Mouse (Mus musculus) neural tube, embryonic 13.5 days (tissue): ENCODE measurements around the gene Nbas. TPM values are rescaled to one million over a fixed set of nuclear protein-coding genes. Genes with fewer than 3 reads are reported as not detected.

Experiments
- ATAC-seq: fragments of 200-750 bp; cut with Nextera tagmentation; 2 replicates; pipeline ENCODE4 v1.8.0; 2017; ENCODE audit warnings: low read depth, mild to moderate bottlenecking, moderate TSS enrichment, moderate library complexity
- H3K27ac ChIP-seq: fragments of 300-500 bp; sonication (generic); replicated peaks from 2 replicates; pipeline ENCODE4 v1.5.1; 2015; ENCODE audit warnings: moderate library complexity, mild to moderate bottlenecking, inconsistent platforms
- H3K27me3 ChIP-seq: fragments of 300-500 bp; sonication (generic); 2 replicates; pipeline ENCODE4 v1.6.1; 2015; ENCODE audit warnings: mild to moderate bottlenecking, inconsistent platforms
- H3K36me3 ChIP-seq: fragments of 300-500 bp; sonication (generic); 2 replicates; pipeline ENCODE4 v1.6.1; 2015; ENCODE audit warnings: mild to moderate bottlenecking, inconsistent platforms
- H3K4me1 ChIP-seq: fragments of 300-500 bp; sonication (generic); replicated peaks from 2 replicates; pipeline ENCODE4 v1.6.1; 2015; ENCODE audit warnings: inconsistent platforms
- H3K4me2 ChIP-seq: fragments of 300-500 bp; sonication (generic); 2 replicates; pipeline ENCODE4 v1.6.1; 2015; ENCODE audit warnings: inconsistent platforms, mild to moderate bottlenecking, moderate library complexity
- H3K4me3 ChIP-seq: fragments of 300-500 bp; sonication (generic); 2 replicates; pipeline ENCODE4 v1.5.1; 2015; ENCODE audit warnings: mild to moderate bottlenecking, inconsistent platforms
- H3K9ac ChIP-seq: fragments of 300-500 bp; sonication (generic); 2 replicates; pipeline ENCODE4 v1.6.1; 2015; ENCODE audit warnings: moderate library complexity, mild to moderate bottlenecking, inconsistent platforms
- H3K9me3 ChIP-seq: fragments of 300-500 bp; sonication (generic); 2 replicates; pipeline ENCODE4 v1.6.1; 2016; ENCODE audit warnings: inconsistent platforms
- WGBS: fragments of 180-500 bp; shearing (Covaris S2); methylation state at CpG from one replicate; pipeline ENCODE4 v1.1.7; 2015; 5-methylcytosine and 5-hydroxymethylcytosine counted together
- polyA plus RNA-seq: library from polyadenylated mRNA; unstranded; fragments of >200 nt; fragmentation: Nextera tagmentation; extraction: Ambion mirVana; gene quantifications from 2 replicates; pipeline ENCODE4 v1.2.1, GENCODE M21; 2015

The Nbas gene
- polyA plus RNA-seq, 1 experiment from 2014 or later, result 15.1 TPM

DNA sequence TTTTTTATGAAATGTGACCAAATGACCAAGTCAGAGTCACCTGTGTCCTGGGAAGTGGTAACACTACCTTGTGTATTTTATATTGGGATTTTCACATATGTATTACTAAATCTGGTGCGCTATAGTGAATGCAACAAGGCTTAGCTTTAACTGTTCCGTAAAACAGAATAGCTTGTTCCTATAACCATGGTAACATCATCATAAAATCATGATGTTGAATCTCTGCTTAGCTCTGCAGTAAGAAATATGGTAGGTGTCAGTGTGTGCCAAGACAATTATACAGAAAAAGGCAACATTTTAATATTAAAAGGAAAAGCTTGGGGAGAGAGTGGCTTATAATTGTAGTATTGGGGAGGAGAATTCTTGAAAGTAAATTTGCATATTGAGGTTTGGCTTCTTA is 45.0 kb downstream of the Nbas start:
- 88% methylated on average over 2 of the region's 2 CpGs for WGBS
- no peak overlapping the region for H3K27ac ChIP-seq
- no peak overlapping the region for H3K4me2 ChIP-seq
- no peaks in the 10 kb centered on the region for H3K4me1 ChIP-seq
- no peak overlapping the region for H3K4me3 ChIP-seq
- no peaks in the 10 kb centered on the region for H3K9me3 ChIP-seq
- no peak for ATAC-seq
- H3K9ac ChIP-seq, result no peak overlapping the region
- peaks cover 21% of the 10 kb centered on the region for H3K36me3 ChIP-seq
- H3K27me3 ChIP-seq, result no peaks in the 10 kb centered on the region

- no peak overlapping the region for H3K4me2 ChIP-seq
- peaks cover 21% of the 10 kb centered on the region for H3K36me3 ChIP-seq
- H3K27ac ChIP-seq, result no peak overlapping the region
- H3K9me3 ChIP-seq, result no peaks in the 10 kb centered on the region
- H3K9ac ChIP-seq, result no peak overlapping the region
- H3K4me3 ChIP-seq, result no peak overlapping the region
- no peaks in the 10 kb centered on the region for H3K4me1 ChIP-seq
- H3K27me3 ChIP-seq, result no peaks in the 10 kb centered on the region
- WGBS, result 91% methylated on average over 3 of the region's 3 CpGs
- ATAC-seq, result no peak
Measured at GRCm38 (mm10) chr12:13314384-13314783, 45.5 kb downstream of the Nbas start.

DNA sequence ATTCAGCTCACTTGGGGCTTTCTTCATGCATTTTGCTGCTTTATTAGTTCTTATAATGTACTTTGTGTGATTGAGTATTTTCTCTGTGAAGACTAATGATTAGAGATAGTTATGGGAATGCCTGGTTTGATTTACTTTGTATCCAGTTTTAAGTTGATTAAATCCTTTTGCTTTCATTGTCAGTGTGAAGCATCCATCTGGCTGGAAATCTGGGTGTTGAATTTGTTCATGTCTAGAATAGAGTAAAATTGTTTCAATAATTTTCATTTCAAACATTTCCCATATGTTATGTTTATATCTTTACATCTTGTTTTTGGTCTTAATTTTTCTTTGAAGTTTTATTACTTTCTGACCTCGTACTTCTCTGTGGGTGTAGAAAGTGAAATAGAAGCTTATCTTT is 46.1 kb downstream of the Nbas start:
- no peaks in the 10 kb centered on the region for H3K27me3 ChIP-seq
- no peak overlapping the region for H3K27ac ChIP-seq
- 94% methylated on average over 1 of the region's 1 CpGs for WGBS
- H3K4me3 ChIP-seq, result no peak overlapping the region
- H3K9ac ChIP-seq, result no peak overlapping the region
- peaks cover 17% of the 10 kb centered on the region for H3K36me3 ChIP-seq
- ATAC-seq, result no peak
- H3K4me1 ChIP-seq, result no peaks in the 10 kb centered on the region
- no peaks in the 10 kb centered on the region for H3K9me3 ChIP-seq
- no peak overlapping the region for H3K4me2 ChIP-seq

- no peaks in the 10 kb centered on the region for H3K27me3 ChIP-seq
- H3K9ac ChIP-seq, result no peak overlapping the region
- H3K4me3 ChIP-seq, result no peak overlapping the region
- H3K27ac ChIP-seq, result no peak overlapping the region
- H3K4me1 ChIP-seq, result no peaks in the 10 kb centered on the region
- H3K4me2 ChIP-seq, result no peak overlapping the region
- no peak for ATAC-seq
- peaks cover 24% of the 10 kb centered on the region for H3K36me3 ChIP-seq
- WGBS, result 93% methylated on average over 5 of the region's 5 CpGs
- H3K9me3 ChIP-seq, result no peaks in the 10 kb centered on the region
Measured at GRCm38 (mm10) chr12:13342535-13342934, 73.6 kb downstream of the Nbas start.

DNA sequence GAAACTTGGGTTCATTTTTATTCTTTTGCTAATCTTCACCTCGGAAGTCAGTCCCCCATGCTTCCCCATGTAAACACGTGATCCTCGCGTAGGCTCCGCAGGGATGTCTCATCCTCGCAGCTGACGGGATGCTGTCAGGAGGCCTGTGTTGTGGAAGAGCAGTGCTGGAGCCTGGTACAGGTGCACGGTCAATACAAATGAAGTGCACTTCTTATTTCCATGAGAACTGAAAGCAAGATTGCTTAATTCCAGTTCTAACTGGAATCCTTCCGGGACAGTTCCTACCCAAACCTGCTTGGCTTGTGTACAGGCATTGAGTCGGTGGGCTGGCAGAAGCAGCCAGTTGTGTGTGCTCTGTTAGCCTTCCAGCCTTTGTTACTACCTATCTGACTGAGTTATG is 87.3 kb downstream of the Nbas start:
- no peak overlapping the region for H3K9ac ChIP-seq
- no peak overlapping the region for H3K4me3 ChIP-seq
- no peaks in the 10 kb centered on the region for H3K27me3 ChIP-seq
- H3K36me3 ChIP-seq, result peaks cover 23% of the 10 kb centered on the region
- H3K4me2 ChIP-seq, result no peak overlapping the region
- ATAC-seq, result no peak
- 95% methylated on average over 10 of the region's 10 CpGs for WGBS
- no peaks in the 10 kb centered on the region for H3K4me1 ChIP-seq
- no peak overlapping the region for H3K27ac ChIP-seq
- H3K9me3 ChIP-seq, result no peaks in the 10 kb centered on the region

DNA sequence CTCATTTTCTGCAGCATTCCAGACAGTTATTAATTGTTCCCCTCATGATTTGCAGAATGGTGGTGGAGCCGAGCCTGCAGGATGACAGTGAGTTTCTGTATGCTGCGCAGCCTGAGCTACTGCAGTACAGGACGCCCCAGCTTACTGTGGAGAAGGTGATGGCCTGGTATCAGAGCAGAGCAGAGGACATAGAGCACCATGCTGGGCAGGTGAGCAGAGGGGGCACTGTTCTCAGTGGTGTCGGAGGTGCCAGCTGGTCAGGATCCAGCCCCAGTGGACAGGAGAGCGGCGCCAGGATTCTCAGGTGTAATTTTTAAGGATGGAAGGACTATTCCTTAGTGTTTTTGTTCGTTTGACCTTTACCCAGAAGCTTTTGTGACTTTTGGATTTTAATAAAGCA is 87.8 kb downstream of the Nbas start:
- Histone ChIP-seq H3K4me1 (no peaks in the 10 kb centered on the region), H3K27me3 (no peaks in the 10 kb centered on the region), H3K27ac (no peak overlapping the region), H3K4me2 (no peak overlapping the region), H3K36me3 (peaks cover 25% of the 10 kb centered on the region), H3K9ac (no peak overlapping the region), H3K9me3 (no peaks in the 10 kb centered on the region), H3K4me3 (no peak overlapping the region)
- WGBS, result 87% methylated on average over 7 of the region's 7 CpGs
- ATAC-seq, result no peak

DNA sequence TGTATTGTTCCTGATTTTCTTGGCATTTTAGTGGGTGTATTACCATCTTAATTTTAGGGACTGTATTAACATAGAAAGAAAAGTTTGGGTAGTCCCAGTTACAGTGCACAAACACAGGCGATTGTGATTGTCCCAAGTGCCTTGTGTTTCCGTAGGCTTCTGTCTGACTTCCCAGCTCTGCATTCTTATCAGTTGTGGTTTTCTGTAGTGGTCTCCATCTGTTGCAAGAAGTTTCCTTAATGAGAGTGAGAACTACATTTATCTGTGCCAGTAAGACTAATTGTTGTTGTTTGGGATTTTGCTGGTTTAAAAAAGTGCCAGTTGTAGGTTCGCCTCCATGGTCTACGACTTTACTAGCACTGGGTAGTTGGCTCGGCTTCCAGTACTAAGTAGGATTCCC is 88.3 kb downstream of the Nbas start:
- no peak overlapping the region for H3K9ac ChIP-seq
- H3K4me3 ChIP-seq, result no peak overlapping the region
- H3K27me3 ChIP-seq, result no peaks in the 10 kb centered on the region
- no peak overlapping the region for H3K27ac ChIP-seq
- 94% methylated on average over 5 of the region's 5 CpGs for WGBS
- no peaks in the 10 kb centered on the region for H3K4me1 ChIP-seq
- no peak for ATAC-seq
- H3K4me2 ChIP-seq, result no peak overlapping the region
- peaks cover 30% of the 10 kb centered on the region for H3K36me3 ChIP-seq
- H3K9me3 ChIP-seq, result no peaks in the 10 kb centered on the region

GRCm38 (mm10) chr12:13358849-13359248 is 89.9 kb downstream of the Nbas start:
- Histone ChIP-seq H3K4me1 (no peaks in the 10 kb centered on the region), H3K4me2 (no peak overlapping the region), H3K36me3 (peaks cover 44% of the 10 kb centered on the region), H3K4me3 (no peak overlapping the region), H3K27ac (no peak overlapping the region), H3K27me3 (no peaks in the 10 kb centered on the region), H3K9ac (no peak overlapping the region), H3K9me3 (no peaks in the 10 kb centered on the region)
- 83% methylated on average over 4 of the region's 4 CpGs for WGBS
- ATAC-seq, result no peak

GRCm38 (mm10) chr12:13360183-13360811 is 91.4 kb downstream of the Nbas start:
- Histone ChIP-seq H3K4me3 (no peak overlapping the region), H3K27me3 (no peaks in the 10 kb centered on the region), H3K4me1 (no peaks in the 10 kb centered on the region), H3K4me2 (no peak overlapping the region), H3K9me3 (no peaks in the 10 kb centered on the region), H3K9ac (no peak overlapping the region), H3K27ac (no peak overlapping the region), H3K36me3 (peaks cover 50% of the 10 kb centered on the region)
- WGBS, result 27% methylated on average over 7 of the region's 7 CpGs
- ATAC-seq, result no peak

- 93% methylated on average over 7 of the region's 7 CpGs for WGBS
- Histone ChIP-seq H3K9ac (no peak overlapping the region), H3K36me3 (peaks cover 8% of the 10 kb centered on the region; the same call in 1 of the 2 replicates), H3K27me3 (no peaks in the 10 kb centered on the region), H3K9me3 (no peaks in the 10 kb centered on the region), H3K4me3 (no peak overlapping the region), H3K4me2 (no peak overlapping the region), H3K27ac (no peak overlapping the region), H3K4me1 (no peaks in the 10 kb centered on the region)
- no peak for ATAC-seq
Measured at GRCm38 (mm10) chr12:13381580-13381979, 112.6 kb downstream of the Nbas start.

- Histone ChIP-seq H3K27ac (no peak overlapping the region), H3K4me1 (no peaks in the 10 kb centered on the region), H3K27me3 (no peaks in the 10 kb centered on the region), H3K36me3 (peaks cover 5% of the 10 kb centered on the region; the same call in 1 of the 2 replicates), H3K4me3 (no peak overlapping the region), H3K4me2 (no peak overlapping the region), H3K9ac (no peak overlapping the region), H3K9me3 (no peaks in the 10 kb centered on the region)
- no peak for ATAC-seq
Measured at GRCm38 (mm10) chr12:13382046-13382445, 113.1 kb downstream of the Nbas start.

DNA sequence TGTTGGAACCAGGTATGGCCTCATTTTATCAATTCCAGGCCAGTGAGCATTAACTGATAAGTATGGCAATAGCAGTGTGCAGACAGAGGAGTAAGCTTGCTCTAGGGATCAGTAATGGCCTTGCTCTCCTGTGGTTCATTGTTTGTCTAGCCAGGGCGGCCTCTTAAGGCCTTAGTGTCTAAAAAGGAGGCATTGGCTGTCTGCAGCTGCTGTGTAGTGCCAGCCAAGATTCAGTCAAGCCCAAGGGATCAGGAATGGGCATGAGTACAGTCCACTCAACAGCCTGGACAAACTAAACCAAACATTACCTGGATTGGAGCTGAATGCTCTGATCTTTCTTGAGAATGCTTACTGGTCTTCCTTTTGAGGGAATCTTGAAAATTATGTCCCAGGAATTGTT is 120.7 kb downstream of the Nbas start:
- 82% methylated on average over 1 of the region's 1 CpGs for WGBS
- H3K27me3 ChIP-seq, result no peaks in the 10 kb centered on the region
- ATAC-seq, result no peak

GRCm38 (mm10) chr12:13410191-13410590 is 141.3 kb downstream of the Nbas start:
- Histone ChIP-seq H3K4me3 (no peak overlapping the region), H3K4me2 (no peak overlapping the region), H3K27me3 (no peaks in the 10 kb centered on the region), H3K9ac (no peak overlapping the region), H3K9me3 (no peaks in the 10 kb centered on the region), H3K4me1 (no peaks in the 10 kb centered on the region), H3K36me3 (peaks cover 12% of the 10 kb centered on the region; the same call in 1 of the 2 replicates), H3K27ac (no peak overlapping the region)
- no peak for ATAC-seq

More for the DNA sequence above, 120.7 kb downstream of the Nbas start:
- no peak overlapping the region for H3K9ac ChIP-seq
- no peak overlapping the region for H3K4me2 ChIP-seq
- no peak overlapping the region for H3K4me3 ChIP-seq
- H3K36me3 ChIP-seq, result peaks cover 36% of the 10 kb centered on the region
- no peaks in the 10 kb centered on the region for H3K9me3 ChIP-seq
- no peaks in the 10 kb centered on the region for H3K4me1 ChIP-seq
- H3K27ac ChIP-seq, result no peak overlapping the region
